Mouse (Mus musculus) MEL (cell line): ENCODE measurements at regions not wholly inside any gene's neighbourhood (a gene's known extent, or its start where the extent isn't known, plus 50 kb on each side); places are given as distances from the start of the nearest gene placed in this dataset.

ENCODE experiments used
- DNase-seq: peaks from one replicate; pipeline ENCODE4 v3.0.0; 2011; ENCODE audit warnings: low read depth, low spot score
- H3K27ac ChIP-seq: 2 replicates; pipeline ENCODE4 v1.5.1; 2012; ENCODE audit warnings: low read depth, mild to moderate bottlenecking, control low read depth, low read length, moderate library complexity; ENCODE audit not compliant: control insufficient read depth
- H3K27me3 ChIP-seq, 2 experiments: fragments of 150-350 bp in 1 of 2; sonication (generic) in 1 of 2; 2 replicates each; pipeline ENCODE4 v1.6.1; 2012; ENCODE audit warnings: low read length in 2 of 2, mild to moderate bottlenecking in 2 of 2, improper control_type of control experiment in 1 of 2, moderate library complexity in 1 of 2; ENCODE audit not compliant: insufficient read depth in 2 of 2, control insufficient read depth in 1 of 2
- H3K36me3 ChIP-seq, 2 experiments: 2 replicates each; pipeline ENCODE4 v1.6.1; 2012 to 2014; ENCODE audit warnings: low read length in 2 of 2, improper control_type of control experiment in 1 of 2, inconsistent platforms in 1 of 2, mild to moderate bottlenecking in 1 of 2; ENCODE audit not compliant: insufficient read depth in 2 of 2, control insufficient read depth in 1 of 2
- H3K4me1 ChIP-seq, 2 experiments: fragments of 150-350 bp in 1 of 2; sonication (generic) in 1 of 2; 2 replicates each; pipeline ENCODE4 v1.6.1; 2012; ENCODE audit warnings: low read length in 2 of 2, improper control_type of control experiment in 1 of 2, mild to moderate bottlenecking in 1 of 2; ENCODE audit not compliant: insufficient read depth in 2 of 2, control insufficient read depth in 1 of 2
- H3K4me3 ChIP-seq, 2 experiments: fragments of 150-350 bp in 1 of 2; sonication (generic) in 1 of 2; 2 replicates each; pipeline ENCODE4 v1.5.1; 2012; ENCODE audit warnings: low read depth in 2 of 2, low read length in 2 of 2, mild to moderate bottlenecking in 2 of 2, moderate library complexity in 2 of 2, control low read depth in 1 of 2, improper control_type of control experiment in 1 of 2; ENCODE audit not compliant: control insufficient read depth in 1 of 2, insufficient read depth in 1 of 2
- H3K79me2 ChIP-seq: 2 replicates; pipeline ENCODE4 v1.6.1; 2012; ENCODE audit warnings: mild to moderate bottlenecking, low read length, moderate library complexity; ENCODE audit not compliant: control insufficient read depth, poor library complexity, insufficient read depth
- H3K9ac ChIP-seq: 2 replicates; pipeline ENCODE4 v1.6.1; 2012; ENCODE audit warnings: low read depth, mild to moderate bottlenecking, control low read depth, low read length, moderate library complexity; ENCODE audit not compliant: control insufficient read depth, poor library complexity, severe bottlenecking
- H3K9me3 ChIP-seq: fragments of 150-350 bp; sonication (generic); replicated peaks from 2 replicates; pipeline ENCODE4 v1.6.1; 2012; ENCODE audit warnings: mild to moderate bottlenecking, low read length, improper control_type of control experiment, moderate library complexity; ENCODE audit not compliant: insufficient read depth
- CHD1 ChIP-seq: IDR thresholded peaks from 2 replicates; pipeline ENCODE4 v1.6.1; 2012; ENCODE audit warnings: low read depth, mild to moderate bottlenecking, inconsistent platforms, low read length, improper control_type of control experiment
- CTCF ChIP-seq, 3 experiments: IDR thresholded peaks in 2 of 3; conservative IDR thresholded peaks in 1 of 3; 2 replicates each; pipeline ENCODE4 v1.5.1; 2011 to 2012; ENCODE audit warnings: low read length in 3 of 3, low read depth in 2 of 3, mild to moderate bottlenecking in 2 of 3, improper control_type of control experiment in 1 of 3, inconsistent platforms in 1 of 3, mixed read lengths in 1 of 3, moderate library complexity in 1 of 3; ENCODE audit not compliant: control insufficient read depth in 1 of 3, insufficient read depth in 1 of 3, poor library complexity in 1 of 3, severe bottlenecking in 1 of 3
- ELF1 ChIP-seq: IDR thresholded peaks from 2 replicates; pipeline ENCODE4 v1.6.1; 2014; ENCODE audit warnings: low read depth, mild to moderate bottlenecking, inconsistent platforms, low read length, improper control_type of control experiment, moderate library complexity
- ETS1 ChIP-seq: IDR thresholded peaks from 2 replicates; pipeline ENCODE4 v1.6.1; 2012; ENCODE audit warnings: low read depth, mild to moderate bottlenecking, inconsistent platforms, low read length, improper control_type of control experiment, moderate library complexity
- GATA1 ChIP-seq: IDR thresholded peaks from 2 replicates; pipeline ENCODE4 v1.6.1; 2011; ENCODE audit warnings: low read depth, low read length, improper control_type of control experiment
- HCFC1 ChIP-seq: IDR thresholded peaks from 2 replicates; pipeline ENCODE4 v1.6.1; 2012; ENCODE audit warnings: low read depth, mild to moderate bottlenecking, inconsistent platforms, low read length, improper control_type of control experiment, moderate library complexity
- KAT2A ChIP-seq: conservative IDR thresholded peaks from 2 replicates; pipeline ENCODE4 v1.6.1; 2012; ENCODE audit warnings: low read depth, low read length, improper control_type of control experiment, inconsistent platforms
- MAX ChIP-seq: IDR thresholded peaks from 2 replicates; pipeline ENCODE4 v1.6.1; 2011; ENCODE audit warnings: low read length, improper control_type of control experiment
- MEF2A ChIP-seq: IDR thresholded peaks from 2 replicates; pipeline ENCODE4 v1.6.1; 2014; ENCODE audit warnings: low read depth, mild to moderate bottlenecking, inconsistent platforms, low read length, improper control_type of control experiment; ENCODE audit not compliant: poor library complexity, insufficient replicate concordance, severe bottlenecking; ENCODE audit errors: extremely low read depth
- MXI1 ChIP-seq: IDR thresholded peaks from 2 replicates; pipeline ENCODE4 v1.6.1; 2011; ENCODE audit warnings: mild to moderate bottlenecking, low read depth, low read length, improper control_type of control experiment
- MYB ChIP-seq: IDR thresholded peaks from 2 replicates; pipeline ENCODE4 v1.6.1; 2011; ENCODE audit warnings: mild to moderate bottlenecking, low read depth, low read length, improper control_type of control experiment
- MYC ChIP-seq: IDR thresholded peaks from 2 replicates; pipeline ENCODE4 v1.6.1; 2011; ENCODE audit warnings: low read depth, mild to moderate bottlenecking, low read length, improper control_type of control experiment, moderate library complexity
- NELFE ChIP-seq: IDR thresholded peaks from 2 replicates; pipeline ENCODE4 v1.6.1; 2011; ENCODE audit warnings: low read depth, low read length, improper control_type of control experiment
- POLR2A ChIP-seq, 2 experiments: IDR thresholded peaks; 2 replicates each; pipeline ENCODE4 v1.6.1; 2011 to 2012; ENCODE audit warnings: low read length in 2 of 2, mild to moderate bottlenecking in 2 of 2, control low read depth in 1 of 2, improper control_type of control experiment in 1 of 2, low read depth in 1 of 2, moderate library complexity in 1 of 2; ENCODE audit not compliant: control insufficient read depth in 1 of 2, insufficient read depth in 1 of 2, poor library complexity in 1 of 2
- POLR2AphosphoS2 ChIP-seq: IDR thresholded peaks from 2 replicates; pipeline ENCODE4 v1.6.1; 2011; ENCODE audit warnings: low read length, improper control_type of control experiment
- POLR2AphosphoS5 ChIP-seq: IDR thresholded peaks from 2 replicates; pipeline ENCODE4 v1.6.1; 2012; ENCODE audit warnings: low read depth, borderline replicate concordance, mild to moderate bottlenecking, inconsistent platforms, low read length, moderate library complexity, mixed read lengths
- RAD21 ChIP-seq: IDR thresholded peaks from 2 replicates; pipeline ENCODE4 v1.6.1; 2011; ENCODE audit warnings: mild to moderate bottlenecking, low read depth, low read length, improper control_type of control experiment
- RCOR1 ChIP-seq: IDR thresholded peaks from 2 replicates; pipeline ENCODE4 v1.6.1; 2012; ENCODE audit warnings: low read depth, mild to moderate bottlenecking, inconsistent platforms, low read length, improper control_type of control experiment
- SMC3 ChIP-seq: IDR thresholded peaks from 2 replicates; pipeline ENCODE4 v1.6.1; 2011; ENCODE audit warnings: low read depth, low read length, improper control_type of control experiment
- TCF12 ChIP-seq: IDR thresholded peaks from 2 replicates; pipeline ENCODE4 v1.6.1; 2014; ENCODE audit warnings: low read depth, mild to moderate bottlenecking, inconsistent platforms, low read length, improper control_type of control experiment, moderate library complexity
- UBTF ChIP-seq: IDR thresholded peaks from 2 replicates; pipeline ENCODE4 v1.6.1; 2012; ENCODE audit warnings: low read depth, mild to moderate bottlenecking, inconsistent platforms, low read length, improper control_type of control experiment, moderate library complexity, borderline replicate concordance; ENCODE audit not compliant: insufficient read depth
- USF1 ChIP-seq: IDR thresholded peaks from 2 replicates; pipeline ENCODE4 v1.6.1; 2014; ENCODE audit warnings: low read depth, mild to moderate bottlenecking, inconsistent platforms, low read length, improper control_type of control experiment, moderate library complexity
- ZC3H11A ChIP-seq: IDR thresholded peaks from 2 replicates; pipeline ENCODE4 v1.6.1; 2012; ENCODE audit warnings: low read depth, mild to moderate bottlenecking, inconsistent platforms, low read length, improper control_type of control experiment
- ZKSCAN1 ChIP-seq: IDR thresholded peaks from 2 replicates; pipeline ENCODE4 v1.6.1; 2012; ENCODE audit warnings: low read depth, mild to moderate bottlenecking, inconsistent platforms, low read length, improper control_type of control experiment, moderate library complexity

DNA sequence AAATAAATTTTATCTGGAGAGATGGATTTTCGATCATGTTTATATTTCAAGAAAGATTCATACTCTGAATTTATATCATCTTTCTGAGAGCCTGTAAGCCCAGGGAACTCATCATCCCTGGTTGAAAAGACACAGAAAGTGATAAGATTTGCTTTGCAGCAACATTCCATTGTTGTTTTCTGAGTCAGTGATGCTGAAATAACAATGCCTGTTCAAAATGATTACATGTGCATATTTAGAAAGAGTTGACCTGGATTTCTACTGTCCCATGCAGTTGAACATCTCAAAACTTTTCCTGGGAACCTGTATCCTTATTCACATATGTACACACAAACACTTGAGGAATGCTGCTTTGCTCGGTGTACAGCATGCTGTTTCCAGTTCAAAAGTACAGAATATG is 882.2 kb downstream of the Serpinb8 start:
- Histone ChIP-seq H3K36me3 (no peaks in the 10 kb centered on the region; a peak in 1 of 4 replicates), H3K79me2 (no peaks in the 10 kb centered on the region), H3K4me1 (no peaks in the 10 kb centered on the region), H3K27ac (no peak overlapping the region), H3K9me3 (no peaks in the 10 kb centered on the region), H3K27me3 (no peaks in the 10 kb centered on the region), H3K4me3 (no peak overlapping the region), H3K9ac (no peak overlapping the region)
- TF ChIP-seq MYC, result no peak
- no peak for TF ChIP-seq NELFE
- TF ChIP-seq RAD21, result no peak
- no peak for TF ChIP-seq HCFC1
- no peak for TF ChIP-seq MAX
- TF ChIP-seq ETS1, result no peak
- TF ChIP-seq ELF1, result no peak
- TF ChIP-seq UBTF, result no peak
- no peak for TF ChIP-seq POLR2AphosphoS2
- TF ChIP-seq MYB, result no peak
- TF ChIP-seq SMC3, result no peak
- TF ChIP-seq ZKSCAN1, result no peak
- TF ChIP-seq ZC3H11A, result no peak
- no peak for TF ChIP-seq TCF12
- no peak for TF ChIP-seq GATA1
- no peak for TF ChIP-seq KAT2A
- no peak for DNase-seq

DNA sequence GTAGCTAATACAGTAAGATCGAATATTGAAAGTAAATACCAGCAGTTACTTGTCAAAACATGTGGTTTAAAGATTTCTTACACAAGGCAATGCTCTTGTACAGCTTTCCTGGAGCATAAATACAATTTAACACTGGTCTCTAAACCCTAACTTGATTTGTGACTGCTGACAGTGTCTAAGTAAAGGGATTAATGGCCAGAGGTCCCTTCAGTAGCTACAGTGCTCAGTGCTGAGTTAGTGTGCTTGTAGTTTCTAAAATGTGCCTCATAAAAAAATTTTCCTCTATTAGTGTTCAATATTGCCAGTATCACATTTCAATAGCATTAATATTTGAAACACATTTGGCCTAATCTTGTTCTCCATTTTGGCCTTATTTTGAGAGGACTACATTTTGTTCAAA is 909.0 kb downstream of the Serpinb8 start:
- H3K27me3 ChIP-seq, result no peaks in the 10 kb centered on the region
- H3K9ac ChIP-seq, result no peak overlapping the region
- no peaks in the 10 kb centered on the region for H3K4me1 ChIP-seq
- no peak overlapping the region for H3K4me3 ChIP-seq
- H3K36me3 ChIP-seq, result no peaks in the 10 kb centered on the region
- no peak for DNase-seq
- no peaks in the 10 kb centered on the region for H3K9me3 ChIP-seq
- no peaks in the 10 kb centered on the region for H3K79me2 ChIP-seq
- H3K27ac ChIP-seq, result no peak overlapping the region
- TF ChIP-seq USF1, result no peak
- no peak for TF ChIP-seq MXI1
- TF ChIP-seq RCOR1, result no peak
- no peak for TF ChIP-seq CTCF (IDR thresholded peaks at IDR 0.05 in 2 of 3, conservative IDR thresholded peaks at IDR 0.05 in 1 of 3; ENCODE audit: control insufficient read depth in 1 of 3, insufficient read depth in 1 of 3, low read depth in 2 of 3, low read length in 3 of 3, poor library complexity in 1 of 3, severe bottlenecking in 1 of 3)
- no peak for TF ChIP-seq ZKSCAN1
- no peak for TF ChIP-seq UBTF
- TF ChIP-seq MEF2A, result no peak
- TF ChIP-seq POLR2A (IDR thresholded peaks at IDR 0.05; ENCODE audit: control insufficient read depth in 1 of 2, insufficient read depth in 1 of 2, low read depth in 1 of 2, low read length in 2 of 2, poor library complexity in 1 of 2), result no peak
- TF ChIP-seq CHD1, result no peak
- TF ChIP-seq POLR2AphosphoS5, result no peak
- TF ChIP-seq TCF12, result no peak
- no peak for TF ChIP-seq ETS1
- TF ChIP-seq KAT2A, result no peak
